Mouse (Mus musculus): ENCODE measurements around the gene Gm28635. TPM values are rescaled to one million over a fixed set of nuclear protein-coding genes. Genes with fewer than 3 reads are reported as not detected.

Gene Gm28635
- not detected in 2 replicates for polyA plus RNA-seq (2012; ENCODE audit: low replicate concordance)

DNA sequence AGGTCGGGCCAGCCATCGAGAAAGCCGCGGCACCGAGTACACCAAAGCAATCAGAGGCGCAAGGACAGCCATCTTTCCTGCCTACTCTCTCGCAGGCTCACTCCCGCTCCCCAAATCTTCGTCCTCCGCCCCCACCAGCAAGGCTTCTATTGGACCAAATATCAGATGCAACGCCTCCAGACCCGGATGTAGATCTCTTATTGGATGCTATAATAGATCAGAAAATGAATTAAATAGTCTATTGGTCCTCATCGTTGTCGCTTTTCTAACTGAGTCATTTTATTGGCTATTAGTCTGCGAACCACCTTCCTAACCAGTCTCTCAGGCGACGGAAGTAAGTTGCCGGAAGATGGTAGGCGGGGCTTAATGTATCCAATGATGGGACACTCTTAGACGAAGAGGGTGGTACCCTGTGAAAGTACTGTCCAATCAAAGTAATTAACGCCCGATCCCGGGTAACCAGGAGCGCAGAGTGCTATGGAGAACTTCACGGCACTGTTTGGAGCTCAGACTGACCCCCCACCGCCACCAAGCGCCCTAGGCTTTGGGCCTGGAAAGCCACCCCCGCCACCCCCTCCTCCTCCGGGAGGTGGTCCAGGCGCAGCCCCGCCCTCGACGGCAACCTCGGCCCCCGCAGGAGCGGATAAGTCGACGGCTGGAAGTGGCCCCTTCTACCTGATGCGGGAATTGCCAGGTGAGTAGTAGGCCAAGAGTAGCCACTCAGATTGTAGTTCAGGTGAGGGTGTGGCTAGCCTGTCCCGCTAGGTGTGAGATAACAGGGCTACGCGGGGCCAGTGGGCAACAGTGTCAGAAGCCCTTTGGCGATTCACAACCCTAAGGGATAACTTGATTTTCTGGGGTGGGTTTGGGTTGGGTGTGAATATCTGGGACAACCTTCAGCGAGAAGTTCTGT lies at the start of gene Gm28635, which contains the start of gene Med19:
Gene Gm28635 (minus strand): TSS at position 74 of the 913 bp plus-strand sequence.
Gene Med19 (plus strand): TSS at position 435 of the 913 bp plus-strand sequence.

DNA sequence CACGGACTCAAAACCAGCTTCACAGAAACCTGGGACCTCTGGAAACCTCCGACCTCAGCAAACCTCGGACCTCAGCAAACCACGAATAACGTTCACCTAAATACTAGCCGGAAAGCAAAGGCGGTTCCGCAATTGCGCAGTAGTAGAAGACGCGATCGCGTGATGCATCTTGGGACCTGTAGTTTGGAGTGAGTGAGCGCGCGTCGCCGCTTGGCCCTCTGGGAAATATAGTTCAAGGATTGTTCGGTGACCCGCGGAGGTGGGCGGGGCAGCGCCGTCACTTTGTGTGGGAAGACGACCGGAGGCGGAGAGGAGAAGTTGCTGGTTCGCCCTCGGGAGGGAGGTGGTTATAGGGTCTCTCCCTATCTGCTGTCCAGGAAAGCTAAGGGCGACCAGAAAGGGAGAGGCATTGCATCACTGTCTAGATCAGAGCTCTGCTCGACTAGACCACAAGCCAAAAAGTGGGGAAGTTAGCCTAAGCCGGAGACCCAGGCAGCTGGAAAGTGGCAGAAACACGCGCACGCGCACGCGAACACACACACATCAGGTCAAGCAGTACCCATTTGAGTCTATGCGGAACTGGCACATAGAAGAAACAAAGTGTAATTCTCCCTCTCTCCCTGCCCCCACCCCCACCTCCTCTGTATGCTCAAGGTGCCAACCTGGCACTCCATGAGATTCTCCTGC lies 49.5 kb upstream of the Gm28635 start, which contains the start of gene Clp1:
Gene Clp1 (minus strand): TSS at position 179 of the 687 bp plus-strand sequence.

DNA sequence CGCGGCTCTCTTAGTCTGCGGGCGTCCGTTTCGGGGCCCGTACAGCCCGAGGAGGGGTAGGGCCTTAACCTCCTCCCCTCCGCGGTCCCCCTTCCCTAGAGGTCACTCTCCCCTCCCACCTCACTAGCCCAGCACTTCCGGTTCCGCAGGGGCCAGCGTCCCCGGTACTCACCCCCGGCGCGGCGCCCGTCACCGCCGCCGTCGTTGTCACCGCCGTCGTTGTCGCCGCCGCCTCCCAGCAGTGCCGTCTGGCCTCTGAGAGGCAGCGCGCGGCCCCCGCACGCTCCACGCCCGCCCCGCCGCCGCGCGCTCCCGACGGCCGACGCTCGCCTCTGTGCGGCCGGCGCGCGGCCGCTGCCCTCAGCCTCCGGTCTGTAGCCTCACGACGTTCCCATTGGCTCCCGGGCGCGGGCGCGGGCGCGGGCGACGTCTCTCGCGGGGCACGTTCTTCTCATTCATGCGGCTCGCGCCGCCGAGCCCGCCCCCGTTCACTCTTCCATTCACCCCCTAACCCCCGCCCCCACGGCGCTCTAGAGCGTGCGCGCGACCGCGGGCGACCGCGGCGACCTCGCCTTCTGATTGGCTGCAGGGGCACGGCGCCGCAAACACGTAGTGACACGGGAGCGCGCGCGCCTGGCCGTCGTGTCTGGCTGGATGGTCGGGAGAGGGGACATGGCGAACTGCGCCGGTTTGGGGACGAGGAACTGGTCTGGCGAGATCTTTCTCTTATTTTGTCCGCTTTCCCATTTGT lies 37.1 kb upstream of the Gm28635 start, which contains the start of gene Zdhhc5:
Gene Zdhhc5 (minus strand): TSS at position 370 of the 751 bp plus-strand sequence.

DNA sequence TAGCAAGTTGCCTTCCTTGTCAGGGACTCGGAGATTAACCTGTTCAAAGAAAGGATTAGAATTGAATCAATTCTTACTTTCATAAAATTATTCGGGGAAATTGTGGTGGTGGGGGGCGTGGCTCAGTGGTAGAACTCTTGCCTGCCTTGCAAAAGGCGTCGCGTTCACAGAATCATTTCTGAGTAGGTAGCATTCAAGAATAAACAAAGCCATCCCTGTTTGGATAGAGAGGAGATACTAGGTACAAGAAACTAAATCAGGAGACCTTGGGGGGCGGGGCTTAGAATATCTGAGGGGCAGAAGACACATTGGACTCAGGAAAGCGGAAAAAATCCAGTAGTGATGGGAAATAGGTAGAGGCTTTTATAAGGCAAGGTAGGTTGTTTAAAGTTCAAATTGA lies 1.2 kb upstream of the Gm28635 start, which contains the start of gene Tmx2:
Gene Tmx2 (minus strand): TSS at position 125 of the 400 bp plus-strand sequence.

DNA sequence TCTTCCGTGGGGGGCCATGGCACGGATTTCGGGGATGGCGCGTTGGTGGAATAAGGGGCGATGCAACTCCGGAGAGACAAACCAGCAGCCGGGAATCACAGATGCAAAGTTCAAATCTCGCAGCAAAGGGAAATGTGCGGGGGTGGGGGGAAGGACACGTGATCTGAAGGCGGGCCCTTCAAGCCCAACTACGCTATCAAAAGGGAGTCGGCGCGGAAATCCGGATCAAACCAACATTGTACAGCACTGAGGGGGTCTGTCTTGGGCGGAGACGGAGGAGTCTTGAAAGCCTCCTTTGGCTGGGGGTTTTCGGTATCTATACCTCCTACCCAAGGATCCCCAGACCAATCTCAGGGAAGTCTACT lies 7.3 kb downstream of the Gm28635 start, which contains the start of gene Selenoh:
Gene Selenoh (minus strand): TSS at position 202 of the 365 bp plus-strand sequence.

DNA sequence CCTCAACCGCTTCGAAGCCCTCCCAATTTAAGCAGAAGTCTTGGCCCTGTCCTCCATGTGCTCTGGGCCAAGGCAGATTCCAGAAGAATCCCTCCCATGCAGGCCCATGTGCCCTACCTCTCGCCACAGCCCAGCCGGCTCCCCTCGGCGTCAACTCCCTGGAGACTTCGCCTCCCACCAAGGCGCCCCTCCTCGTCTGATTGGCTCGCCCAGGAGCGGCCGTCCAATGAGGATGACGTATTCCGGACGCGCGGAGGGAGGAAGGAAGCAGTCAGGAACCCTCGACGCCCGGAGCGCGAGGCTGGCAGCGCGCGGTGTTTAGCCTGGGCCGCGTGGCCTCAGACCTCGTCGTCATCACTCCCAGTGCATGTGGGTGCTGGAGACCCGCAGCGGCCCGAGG lies 19.0 kb downstream of the Gm28635 start, which contains the start of gene Btbd18:
Gene Btbd18 (plus strand): TSS at position 274 of the 400 bp plus-strand sequence.

DNA sequence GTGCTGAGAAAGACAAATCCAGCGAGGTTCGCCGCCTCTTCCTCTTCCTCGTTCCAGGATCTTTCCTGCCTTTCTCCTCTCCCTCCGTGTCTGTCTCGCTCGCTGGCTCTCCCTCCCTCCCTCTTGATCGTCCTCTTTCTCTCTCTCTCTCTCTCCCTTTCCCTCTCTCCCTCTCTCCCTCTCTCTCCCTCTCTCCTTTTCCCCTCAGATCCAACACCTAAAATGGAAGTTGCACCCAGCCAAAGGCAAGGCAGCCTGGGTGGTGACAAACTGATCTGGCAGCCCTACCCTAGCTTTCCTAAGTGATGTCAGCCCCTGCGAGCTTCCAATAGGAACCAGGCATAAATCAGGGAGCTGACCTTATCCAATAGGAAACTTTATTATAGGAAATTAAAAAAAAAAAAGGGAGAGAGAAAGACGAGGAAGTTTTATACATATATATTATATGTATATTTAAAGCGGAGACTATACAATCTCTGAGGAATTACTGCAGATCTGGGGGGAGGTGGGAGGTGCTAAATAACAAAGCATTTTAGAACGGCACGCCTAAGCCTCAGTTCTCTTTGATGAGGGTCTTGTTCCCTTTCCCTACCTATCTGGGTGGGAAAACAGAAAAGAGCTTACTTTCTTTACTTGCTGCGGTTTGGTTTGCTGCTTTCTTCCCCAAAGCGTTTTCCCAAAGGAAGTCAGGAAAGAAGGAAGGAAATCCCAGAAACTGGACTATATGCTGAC lies 27.2 kb downstream of the Gm28635 start, which contains the start of gene Ctnnd1:
Gene Ctnnd1 (minus strand): TSS at position 302 of the 732 bp plus-strand sequence.

Other genes with a start within 250 kb of the Gm28635 start
- 0.18 and 0.74 TPM in 2 replicates for gene Tfpi, start 201.3 kb downstream of the Gm28635 start, polyA plus RNA-seq (2012; ENCODE audit: low replicate concordance)
- gene Ctnnd1, start 27.3 kb downstream of the Gm28635 start, polyA plus RNA-seq (2012; ENCODE audit: low replicate concordance) = 0.88 and 3.6 TPM in 2 replicates
- not detected in 2 replicates for gene Btbd18, start 19.0 kb downstream of the Gm28635 start, polyA plus RNA-seq (2012; ENCODE audit: low replicate concordance)
- 112 and 119 TPM in 2 replicates for gene Selenoh, start 7.3 kb downstream of the Gm28635 start, polyA plus RNA-seq (2012; ENCODE audit: low replicate concordance)
- gene Med19, start 361 bp upstream of the Gm28635 start, polyA plus RNA-seq (2012; ENCODE audit: low replicate concordance) = 13.6 and 25.1 TPM in 2 replicates
- 3.1 and 4.7 TPM in 2 replicates for gene Tmx2, start 1.1 kb upstream of the Gm28635 start, polyA plus RNA-seq (2012; ENCODE audit: low replicate concordance)
- 19.6 and 35.5 TPM in 2 replicates for gene Zdhhc5, start 37.1 kb upstream of the Gm28635 start, polyA plus RNA-seq (2012; ENCODE audit: low replicate concordance)
- 1.3 and 1.7 TPM in 2 replicates for gene Clp1, start 49.3 kb upstream of the Gm28635 start, polyA plus RNA-seq (2012; ENCODE audit: low replicate concordance)
- gene Ypel4, start 56.0 kb upstream of the Gm28635 start, polyA plus RNA-seq (2012; ENCODE audit: low replicate concordance) = 3.1 and 104 TPM in 2 replicates
- 0.42 TPM in 1 of 2 replicates, not detected in the other for gene Gm19426, start 65.6 kb upstream of the Gm28635 start, polyA plus RNA-seq (2012; ENCODE audit: low replicate concordance)
- 0.15 and 0.89 TPM in 2 replicates for gene Serping1, start 97.4 kb upstream of the Gm28635 start, polyA plus RNA-seq (2012; ENCODE audit: low replicate concordance)
- 3.8 and 40.4 TPM in 2 replicates for gene Ube2l6, start 120.8 kb upstream of the Gm28635 start, polyA plus RNA-seq (2012; ENCODE audit: low replicate concordance)
- not detected in 2 replicates for gene Smtnl1, start 144.6 kb upstream of the Gm28635 start, polyA plus RNA-seq (2012; ENCODE audit: low replicate concordance)
- 0.77 and 11.3 TPM in 2 replicates for gene Timm10, start 149.0 kb upstream of the Gm28635 start, polyA plus RNA-seq (2012; ENCODE audit: low replicate concordance)
- gene Slc43a1, start 160.8 kb upstream of the Gm28635 start, polyA plus RNA-seq (2012; ENCODE audit: low replicate concordance) = 0.89 and 21.1 TPM in 2 replicates
- gene Rtn4rl2, start 208.7 kb upstream of the Gm28635 start, polyA plus RNA-seq (2012; ENCODE audit: low replicate concordance) = 0.39 and 1.8 TPM in 2 replicates